Mouse (Mus musculus) fibroblast of lung, adult 2 months (primary cell): ENCODE measurements around the gene Lsamp.
A peak's percentile ranks its signal among the peaks of the same experiment; 100 is the strongest.

ENCODE experiments used
- DNase-seq: peaks from one replicate; pipeline ENCODE4 v3.0.0-alpha.2; 2011; ENCODE audit warnings: low read depth

The Lsamp gene

GRCm38 (mm10) chr16:42079573-42079972 lies 2095.4 kb downstream of the Lsamp start:
- no peak for DNase-seq

GRCm38 (mm10) chr16:42081611-42082010 lies 2097.4 kb downstream of the Lsamp start:
- no peak for DNase-seq

- DNase-seq: no peak
These were observed 2113.3 kb downstream of the Lsamp start for GRCm38 (mm10) chr16:42097510-42097909.

GRCm38 (mm10) chr16:42102186-42102585 lies 2118.0 kb downstream of the Lsamp start:
- no peak for DNase-seq

GRCm38 (mm10) chr16:42102635-42103034 lies 2118.5 kb downstream of the Lsamp start:
- DNase-seq: no peak

- no peak for DNase-seq
These were observed 2128.1 kb downstream of the Lsamp start for GRCm38 (mm10) chr16:42112251-42112650.

- no peak for DNase-seq
These were observed 2129.1 kb downstream of the Lsamp start for GRCm38 (mm10) chr16:42113246-42113645.

- no peak for DNase-seq
These were observed 2137.6 kb downstream of the Lsamp start for GRCm38 (mm10) chr16:42121788-42122187.

GRCm38 (mm10) chr16:42123826-42124225 lies 2139.7 kb downstream of the Lsamp start:
- DNase-seq: no peak

- DNase-seq: no peak
These were observed 2141.9 kb downstream of the Lsamp start for GRCm38 (mm10) chr16:42126061-42126460.

GRCm38 (mm10) chr16:42147164-42147563 lies 2163.0 kb downstream of the Lsamp start:
- no peak for DNase-seq

- no peak for DNase-seq
These were observed 2165.2 kb downstream of the Lsamp start for GRCm38 (mm10) chr16:42149216-42149942.

GRCm38 (mm10) chr16:42152640-42153039 lies 2168.5 kb downstream of the Lsamp start:
- no peak for DNase-seq

- no peak for DNase-seq
These were observed 2173.7 kb downstream of the Lsamp start for GRCm38 (mm10) chr16:42157816-42158215.

GRCm38 (mm10) chr16:42164941-42165340 lies 2180.8 kb downstream of the Lsamp start:
- peak; percentile 73 for DNase-seq

GRCm38 (mm10) chr16:42168292-42168691 lies 2184.1 kb downstream of the Lsamp start:
- DNase-seq: no peak

GRCm38 (mm10) chr16:42169447-42170140 lies 2185.4 kb downstream of the Lsamp start:
- peak; percentile 28 for DNase-seq

- DNase-seq: peak; percentile 16
These were observed 2188.3 kb downstream of the Lsamp start for GRCm38 (mm10) chr16:42172476-42172875.

- no peak for DNase-seq
These were observed 2194.7 kb downstream of the Lsamp start for GRCm38 (mm10) chr16:42178866-42179265.

GRCm38 (mm10) chr16:42180025-42180424 lies 2195.9 kb downstream of the Lsamp start:
- no peak for DNase-seq

GRCm38 (mm10) chr16:42180473-42180872 lies 2196.3 kb downstream of the Lsamp start:
- no peak for DNase-seq

GRCm38 (mm10) chr16:42189431-42190081 lies 2205.4 kb downstream of the Lsamp start:
- DNase-seq: no peak
